Mouse (Mus musculus): Measurements from ENCODE around the gene Kdm6a. TPM values are rescaled to one million over a fixed set of nuclear protein-coding genes. Genes with fewer than 3 reads are reported as not detected.
A peak's percentile ranks its signal among the peaks of the same experiment; 100 is the strongest.

Gene Kdm6a
- 49.5 and 55.9 TPM in 2 replicates for polyA plus RNA-seq (2011; ENCODE audit: insufficient read depth, insufficient read length, low read depth, missing spikeins)

DNA sequence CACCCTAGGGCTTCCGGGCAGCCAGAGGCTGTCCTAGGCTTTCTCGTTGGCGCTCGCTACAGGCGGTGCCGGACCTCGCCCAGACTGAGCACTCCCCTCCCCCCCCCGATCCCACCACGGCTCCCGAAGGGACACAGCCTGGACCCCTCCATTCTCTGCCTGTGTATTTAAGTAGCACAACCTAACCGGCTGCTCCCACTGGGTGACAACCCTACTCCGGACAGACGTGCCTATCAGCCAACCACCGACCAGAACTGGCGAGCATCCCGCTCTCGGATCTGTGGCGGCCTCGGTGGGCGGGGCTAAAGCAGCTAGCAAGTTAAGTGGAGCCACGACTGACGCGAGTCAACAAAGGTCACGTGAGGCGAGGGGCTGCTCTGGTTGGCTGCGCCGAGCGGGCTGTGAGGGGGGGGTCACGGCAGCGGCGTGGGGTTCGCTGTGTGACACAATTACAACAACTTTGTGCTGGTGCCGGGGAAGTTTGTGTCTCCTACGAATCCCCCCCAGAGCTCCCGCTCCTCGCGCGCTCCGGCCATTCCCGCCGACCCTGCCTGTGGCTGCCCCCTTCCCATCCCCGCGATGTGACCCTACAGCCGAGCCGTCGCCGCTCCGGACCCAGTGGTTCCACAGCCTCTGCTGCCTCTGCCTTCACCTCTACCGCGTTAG, at the start of gene Kdm6a:
TSS of gene Kdm6a (plus strand) at position 384 of the 666 bp plus-strand sequence.
- Histone ChIP-seq H3K4me1 (ENCODE audit: control insufficient read depth, insufficient read depth, low read length) (no peaks in the 10 kb centered on the region), H3K4me3 (ENCODE audit: low read depth, low read length) (peak within 1 kb of the TSS; percentile 98), H3K27ac (ENCODE audit: insufficient read depth, low read length) (peak within 1 kb of the TSS; percentile 86), H3K27me3 (ENCODE audit: control insufficient read depth, insufficient read depth, low read length, poor library complexity, severe bottlenecking) (no peaks in the 10 kb centered on the region), H3K36me3 (ENCODE audit: control insufficient read depth, insufficient read depth, low read length, poor library complexity, severe bottlenecking) (no peaks in the 10 kb centered on the region), H3K9me3 (replicated peaks; ENCODE audit: control insufficient read depth, insufficient read depth, low read length, poor library complexity, severe bottlenecking) (no peaks in the 10 kb centered on the region), H3K9ac (ENCODE audit: low read depth, poor library complexity, severe bottlenecking) (peak within 1 kb of the TSS; percentile 98)
- TF ChIP-seq EP300 (IDR thresholded peaks at IDR 0.05; ENCODE audit: insufficient read depth, low read depth, low read length): 0 out of 2 replicates have a peak, but pooled peaks have one; percentile 5
- TF ChIP-seq POLR2A (IDR thresholded peaks at IDR 0.05; ENCODE audit: insufficient read depth, low read length): peak; percentile 57
- TF ChIP-seq CTCF (IDR thresholded peaks at IDR 0.05; ENCODE audit: low read depth, low read length): no peak

- Histone ChIP-seq H3K27ac (ENCODE audit: insufficient read depth, low read length) (no peak within 1 kb of the TSS), H3K9ac (ENCODE audit: low read depth, poor library complexity, severe bottlenecking) (no peak within 1 kb of the TSS), H3K4me1 (ENCODE audit: control insufficient read depth, insufficient read depth, low read length) (no peaks in the 10 kb centered on the region), H3K4me3 (ENCODE audit: low read depth, low read length) (no peak within 1 kb of the TSS), H3K9me3 (replicated peaks; ENCODE audit: control insufficient read depth, insufficient read depth, low read length, poor library complexity, severe bottlenecking) (no peaks in the 10 kb centered on the region), H3K36me3 (ENCODE audit: control insufficient read depth, insufficient read depth, low read length, poor library complexity, severe bottlenecking) (no peaks in the 10 kb centered on the region), H3K27me3 (ENCODE audit: control insufficient read depth, insufficient read depth, low read length, poor library complexity, severe bottlenecking) (no peaks in the 10 kb centered on the region)
- TF ChIP-seq CTCF (IDR thresholded peaks at IDR 0.05; ENCODE audit: low read depth, low read length): no peak
- TF ChIP-seq POLR2A (IDR thresholded peaks at IDR 0.05; ENCODE audit: insufficient read depth, low read length): no peak
- no peak for TF ChIP-seq EP300 (IDR thresholded peaks at IDR 0.05; ENCODE audit: insufficient read depth, low read depth, low read length)
Observed at GRCm38 (mm10) chrX:18145557-18145956, 16.8 kb upstream of the Kdm6a start, which contains the start of gene Dusp21. Dusp21 (plus strand) TSS chrX:18145857.

GRCm38 (mm10) chrX:18160734-18161442, 1.5 kb upstream of the Kdm6a start:
- no peaks in the 10 kb centered on the region for H3K4me1 ChIP-seq (ENCODE audit: control insufficient read depth, insufficient read depth, low read length)
- H3K9ac ChIP-seq (ENCODE audit: low read depth, poor library complexity, severe bottlenecking): no peak overlapping the region
- H3K4me3 ChIP-seq (ENCODE audit: low read depth, low read length): no peak overlapping the region
- H3K9me3 ChIP-seq (replicated peaks; ENCODE audit: control insufficient read depth, insufficient read depth, low read length, poor library complexity, severe bottlenecking): no peaks in the 10 kb centered on the region
- H3K27ac ChIP-seq (ENCODE audit: insufficient read depth, low read length): no peak overlapping the region
- TF ChIP-seq EP300 (IDR thresholded peaks at IDR 0.05; ENCODE audit: insufficient read depth, low read depth, low read length) (no peak), CTCF (IDR thresholded peaks at IDR 0.05; ENCODE audit: low read depth, low read length) (no peak)
- no peaks in the 10 kb centered on the region for H3K36me3 ChIP-seq (ENCODE audit: control insufficient read depth, insufficient read depth, low read length, poor library complexity, severe bottlenecking)
- no peaks in the 10 kb centered on the region for H3K27me3 ChIP-seq (ENCODE audit: control insufficient read depth, insufficient read depth, low read length, poor library complexity, severe bottlenecking)

- peak overlapping the region; percentile 43 for H3K27ac ChIP-seq (ENCODE audit: insufficient read depth, low read length)
- no peaks in the 10 kb centered on the region for H3K9me3 ChIP-seq (replicated peaks; ENCODE audit: control insufficient read depth, insufficient read depth, low read length, poor library complexity, severe bottlenecking)
- H3K9ac ChIP-seq (ENCODE audit: low read depth, poor library complexity, severe bottlenecking): peak overlapping the region; percentile 76
- peak overlapping the region; percentile 76 for H3K4me3 ChIP-seq (ENCODE audit: low read depth, low read length)
- H3K36me3 ChIP-seq (ENCODE audit: control insufficient read depth, insufficient read depth, low read length, poor library complexity, severe bottlenecking): no peaks in the 10 kb centered on the region
- TF ChIP-seq EP300 (IDR thresholded peaks at IDR 0.05; ENCODE audit: insufficient read depth, low read depth, low read length) (no peak), POLR2A (IDR thresholded peaks at IDR 0.05; ENCODE audit: insufficient read depth, low read length) (no peak), CTCF (IDR thresholded peaks at IDR 0.05; ENCODE audit: low read depth, low read length) (no peak)
- no peaks in the 10 kb centered on the region for H3K27me3 ChIP-seq (ENCODE audit: control insufficient read depth, insufficient read depth, low read length, poor library complexity, severe bottlenecking)
- H3K4me1 ChIP-seq (ENCODE audit: control insufficient read depth, insufficient read depth, low read length): no peaks in the 10 kb centered on the region
Observed at GRCm38 (mm10) chrX:18161796-18162191, 581 bp upstream of the Kdm6a start.

DNA sequence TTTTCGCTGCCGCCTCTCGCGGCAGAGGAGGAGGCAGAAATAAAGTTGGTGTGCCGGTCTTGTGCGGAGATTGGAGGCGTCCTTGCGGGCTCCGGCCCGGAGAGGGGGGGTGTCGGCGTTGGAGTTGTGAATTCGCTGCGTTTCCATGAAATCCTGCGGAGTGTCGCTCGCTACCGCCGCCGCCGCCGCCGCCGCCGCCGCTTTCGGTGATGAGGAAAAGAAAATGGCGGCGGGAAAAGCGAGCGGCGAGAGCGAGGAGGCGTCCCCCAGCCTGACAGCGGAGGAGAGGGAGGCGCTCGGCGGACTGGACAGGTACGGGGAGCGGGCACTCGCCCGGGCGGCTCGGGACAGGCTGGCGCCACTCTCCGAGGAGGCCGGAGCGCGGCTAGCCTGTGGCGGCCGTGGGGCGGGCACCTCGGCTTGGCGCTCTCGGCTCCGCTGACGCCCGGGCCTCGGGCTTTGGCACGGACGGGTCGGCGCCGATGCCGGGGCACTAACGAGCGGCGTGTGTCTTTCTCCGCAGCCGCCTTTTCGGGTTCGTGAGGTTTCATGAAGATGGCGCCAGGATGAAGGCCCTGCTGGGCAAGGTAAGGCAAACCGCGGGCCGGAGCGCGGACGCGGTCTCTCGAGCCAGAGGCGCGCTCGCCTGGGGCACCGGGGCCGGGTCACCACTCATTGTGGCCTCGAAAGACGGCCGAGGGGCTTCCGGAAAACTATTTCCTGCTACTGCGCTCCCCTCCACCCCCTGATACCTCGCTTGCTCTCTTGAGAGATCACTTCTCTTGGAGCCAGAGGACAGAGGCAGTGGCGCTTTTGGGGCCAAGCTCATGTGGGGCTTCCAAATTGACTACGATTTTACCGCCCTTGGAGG, 721 bp downstream of the Kdm6a start:
- TF ChIP-seq EP300 (IDR thresholded peaks at IDR 0.05; ENCODE audit: insufficient read depth, low read depth, low read length) (no peak), POLR2A (IDR thresholded peaks at IDR 0.05; ENCODE audit: insufficient read depth, low read length) (no peak), CTCF (IDR thresholded peaks at IDR 0.05; ENCODE audit: low read depth, low read length) (no peak)
- Histone ChIP-seq H3K27ac (ENCODE audit: insufficient read depth, low read length) (peak overlapping the region; percentile 86), H3K4me1 (ENCODE audit: control insufficient read depth, insufficient read depth, low read length) (no peaks in the 10 kb centered on the region)

More for the DNA sequence above, 721 bp downstream of the Kdm6a start:
- H3K36me3 ChIP-seq (ENCODE audit: control insufficient read depth, insufficient read depth, low read length, poor library complexity, severe bottlenecking): no peaks in the 10 kb centered on the region
- H3K9me3 ChIP-seq (replicated peaks; ENCODE audit: control insufficient read depth, insufficient read depth, low read length, poor library complexity, severe bottlenecking): no peaks in the 10 kb centered on the region
- peak overlapping the region; percentile 98 for H3K4me3 ChIP-seq (ENCODE audit: low read depth, low read length)
- no peaks in the 10 kb centered on the region for H3K27me3 ChIP-seq (ENCODE audit: control insufficient read depth, insufficient read depth, low read length, poor library complexity, severe bottlenecking)
- H3K9ac ChIP-seq (ENCODE audit: low read depth, poor library complexity, severe bottlenecking): peak overlapping the region; percentile 98
